Mouse (Mus musculus) cerebellum, adult 18-20 months (tissue): ENCODE measurements at regions not wholly inside any gene's neighbourhood (a gene's known extent, or its start where the extent isn't known, plus 50 kb on each side); places are given as distances from the start of the nearest gene placed in this dataset.
"Not testable (repeated sequence)": the region's sequence is repeated elsewhere in the genome, so short reads cannot be mapped to it uniquely, and the experiment has no call there.

ENCODE experiments used
- DNase-seq, 2 experiments: peaks; one replicate each; pipeline ENCODE4 v3.0.0; 2021

DNA sequence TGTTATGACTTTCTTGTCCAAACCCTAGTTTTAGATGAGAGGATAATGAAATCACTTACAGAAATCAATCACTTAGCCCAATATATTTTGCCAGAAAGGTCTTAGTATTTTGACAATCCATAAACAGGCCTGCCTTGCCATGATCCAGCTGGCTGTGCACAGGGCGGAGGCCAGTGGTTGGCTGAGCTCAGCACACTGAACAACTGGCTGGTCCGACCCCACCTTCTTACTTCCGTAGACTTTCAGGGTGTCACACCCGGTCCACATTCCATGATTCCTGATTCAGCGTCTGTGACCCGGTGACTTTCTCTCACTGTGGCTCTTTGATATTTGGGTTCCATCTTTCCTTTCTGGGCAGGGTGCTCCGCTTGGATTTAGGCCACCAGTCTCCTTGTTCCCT lies 133.8 kb downstream of the Phlda1 start:
- DNase-seq = no peak

DNA sequence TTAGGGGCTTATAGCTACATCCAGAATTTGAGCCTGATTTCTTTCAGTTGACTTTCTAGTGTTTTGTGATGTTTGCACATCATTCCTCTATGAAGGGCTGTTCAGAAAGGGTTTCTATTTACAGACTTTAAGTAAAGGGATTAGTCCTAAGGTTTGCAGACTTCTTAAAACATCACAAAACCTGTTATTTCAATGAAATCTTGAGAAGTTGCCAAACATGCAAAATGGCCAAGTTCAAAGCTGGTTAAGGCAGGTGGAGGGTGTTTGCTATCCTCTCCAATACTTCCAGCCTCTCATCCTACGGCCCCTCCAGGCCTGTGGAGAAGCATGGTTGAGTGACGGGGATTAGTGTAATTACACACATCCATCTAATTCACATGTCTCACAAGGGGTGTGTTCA lies 136.6 kb downstream of the Phlda1 start:
- no peak for DNase-seq

DNA sequence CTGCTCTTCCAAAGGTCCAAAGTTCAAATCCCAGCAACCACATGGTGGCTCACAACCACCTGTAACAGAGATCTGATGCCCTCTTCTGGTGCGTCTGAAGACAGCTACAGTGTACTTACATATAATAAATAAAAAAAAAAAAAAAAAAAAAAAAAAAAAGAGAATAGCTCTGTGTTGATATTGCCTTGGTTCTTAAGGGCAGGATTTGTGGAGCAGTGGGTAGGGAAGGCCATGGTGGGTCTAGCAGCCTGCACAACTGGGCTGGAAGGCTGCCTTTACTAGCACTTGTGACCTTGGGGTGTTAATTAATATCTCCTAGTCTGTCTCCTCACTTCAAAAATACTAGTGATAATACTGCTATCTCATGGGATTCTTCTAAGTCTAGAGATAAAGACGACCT lies 147.7 kb downstream of the Phlda1 start:
- DNase-seq = not testable (repeated sequence)

DNA sequence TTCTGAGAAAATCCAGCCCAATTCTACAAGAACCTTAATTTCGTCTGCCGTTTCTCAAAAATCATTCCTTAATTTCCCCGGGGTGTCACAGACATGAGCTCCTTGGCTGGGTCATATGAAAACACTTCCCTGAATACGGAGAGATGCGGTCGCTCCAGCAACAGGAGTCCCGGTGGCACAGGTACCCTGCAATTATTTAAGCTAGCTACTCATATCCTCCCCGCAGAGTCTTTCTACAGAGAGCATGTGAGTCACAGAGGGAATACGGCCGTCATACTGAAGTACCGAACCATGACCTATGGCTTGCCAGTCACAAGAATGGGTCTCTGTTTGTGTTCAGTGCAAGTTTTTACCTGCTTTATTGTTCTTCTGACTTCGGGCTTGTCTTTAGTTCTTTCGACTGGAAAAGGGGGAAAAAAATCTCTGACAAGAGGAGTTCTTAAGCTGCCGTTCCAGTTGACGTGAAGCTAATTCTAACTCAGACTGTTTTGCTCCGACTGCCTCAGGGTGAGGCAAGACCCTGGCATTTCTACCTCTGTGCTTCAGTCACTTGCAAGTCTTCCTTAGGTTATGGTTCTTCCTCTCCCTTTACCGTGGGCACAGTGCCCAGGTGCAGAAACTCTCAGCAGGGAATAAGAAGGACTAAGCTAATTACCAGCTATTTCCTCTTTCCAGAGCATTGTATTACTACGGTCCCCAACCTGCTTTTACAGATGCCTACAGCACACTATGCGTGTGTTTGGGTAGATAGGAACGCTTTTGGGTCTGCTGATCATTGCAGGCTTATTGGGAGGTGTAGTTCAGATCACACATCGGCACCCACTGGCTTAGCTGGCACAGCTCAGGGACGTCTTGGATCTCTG lies 148.5 kb downstream of the Phlda1 start:
- no peak for DNase-seq

DNA sequence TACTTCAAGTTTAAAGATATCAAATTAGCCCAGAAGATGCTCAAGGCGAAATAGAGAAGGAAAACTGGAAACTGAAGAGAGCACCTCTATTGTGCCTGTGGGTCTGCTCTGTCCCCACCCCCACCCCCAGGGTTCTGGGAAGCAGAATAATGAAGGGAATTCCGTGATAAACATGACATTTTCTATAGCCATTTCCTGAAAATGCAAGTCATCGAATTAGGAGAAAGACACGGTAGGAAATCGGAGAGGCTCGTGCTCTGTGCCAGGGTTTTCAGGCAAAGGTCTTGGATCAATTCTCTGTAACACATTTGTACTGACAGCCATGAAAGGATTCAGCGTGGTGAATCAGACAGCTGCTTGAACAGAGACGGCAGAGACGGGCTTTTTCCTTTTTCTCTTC lies 152.7 kb downstream of the Phlda1 start:
- DNase-seq = no peak

DNA sequence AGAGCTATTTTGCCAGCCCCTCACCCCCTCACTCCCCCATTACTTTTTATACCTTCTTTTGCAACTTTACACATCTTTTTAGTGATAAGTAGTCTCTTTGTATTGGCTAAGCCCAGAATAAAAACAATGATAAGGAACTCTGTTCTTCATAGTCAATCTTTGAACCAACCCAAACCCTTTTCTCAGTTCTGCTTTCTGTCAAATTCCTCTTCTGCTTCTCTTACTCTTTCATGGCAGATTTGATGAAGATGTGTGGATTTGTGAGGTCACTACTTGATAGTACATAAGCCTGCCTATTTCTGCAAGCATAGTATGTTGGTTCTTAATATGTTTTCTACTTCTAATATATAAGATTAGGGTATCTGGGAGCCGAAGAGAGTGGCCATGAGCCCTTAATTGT lies 156.6 kb downstream of the Phlda1 start:
- DNase-seq = no peak

DNA sequence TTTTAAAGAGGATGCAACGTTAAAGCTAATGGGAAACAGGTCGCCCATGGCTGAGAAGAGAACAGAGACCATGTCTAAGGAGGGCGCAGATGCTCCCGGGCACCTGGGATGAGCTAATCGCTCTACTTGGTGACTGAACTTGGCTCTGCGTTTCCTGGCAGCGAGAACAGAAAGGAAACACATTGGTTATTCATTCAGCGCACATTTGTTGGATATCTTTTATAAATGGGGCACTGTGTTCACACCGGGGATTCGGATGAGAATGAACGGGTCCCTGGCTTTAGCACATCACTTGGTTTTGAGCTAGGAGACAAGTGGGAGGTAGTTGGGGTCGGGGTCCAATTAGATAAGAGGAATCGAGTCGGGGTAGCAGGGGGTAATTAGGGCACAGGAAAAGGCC lies 159.7 kb downstream of the Phlda1 start:
- no peak for DNase-seq

DNA sequence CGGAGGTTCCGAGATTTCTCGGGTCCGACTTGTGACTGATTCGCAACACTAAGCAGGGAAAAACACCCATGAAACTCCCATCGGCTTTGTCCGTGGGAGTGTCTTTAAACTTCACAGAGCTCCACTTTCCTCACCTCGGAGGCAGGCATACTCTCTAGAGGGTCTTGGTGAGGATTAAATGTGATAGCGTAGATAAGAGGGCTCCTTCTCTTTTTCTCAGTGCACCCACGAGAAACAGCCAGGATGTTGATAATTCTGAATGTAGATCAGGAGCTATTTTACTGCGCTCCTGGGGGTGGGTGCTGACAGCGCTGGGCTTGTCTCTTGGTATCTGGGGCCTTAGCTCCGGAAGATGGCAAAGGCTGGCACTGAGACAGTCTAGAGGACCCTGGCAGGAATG lies 160.9 kb downstream of the Phlda1 start:
- DNase-seq = no peak

DNA sequence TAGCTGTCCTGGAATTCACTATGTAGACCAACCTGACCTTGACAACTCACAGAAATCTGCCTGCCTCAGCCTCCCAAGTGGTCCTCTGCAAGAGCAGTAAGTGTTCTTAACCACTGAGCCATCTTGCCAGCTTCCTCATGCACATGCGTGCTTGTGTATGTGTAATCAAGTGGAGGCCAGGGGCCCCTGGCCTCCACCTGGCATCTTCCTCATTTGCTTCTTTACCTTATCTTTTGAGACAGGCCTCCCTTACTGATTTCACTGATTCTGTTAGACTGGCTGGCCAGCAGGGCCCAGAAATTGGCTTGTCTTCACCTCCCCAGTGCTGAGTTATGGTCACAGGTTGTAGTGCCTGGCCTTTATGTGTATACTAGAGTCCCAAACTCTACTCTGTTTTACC lies 162.6 kb downstream of the Phlda1 start:
- no peak for DNase-seq

DNA sequence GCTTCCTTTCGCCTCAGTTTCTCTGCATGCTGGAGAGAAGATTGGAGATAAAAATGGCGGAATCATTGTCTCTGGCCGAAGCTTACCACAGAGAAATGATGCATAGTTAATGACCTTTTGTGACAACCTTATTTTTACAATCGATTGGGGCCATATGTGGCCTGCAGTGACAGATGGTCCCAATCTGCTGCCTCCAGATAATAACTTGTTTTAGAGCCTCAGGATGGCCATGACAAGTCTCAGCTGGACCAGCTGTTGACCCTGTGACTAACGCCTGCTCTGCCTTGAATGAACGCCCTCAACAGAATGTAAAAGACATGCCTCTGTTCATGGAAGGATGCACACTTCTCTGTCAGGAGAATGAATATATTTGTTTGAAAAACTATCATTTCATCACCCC lies 163.6 kb downstream of the Phlda1 start:
- DNase-seq = no peak

DNA sequence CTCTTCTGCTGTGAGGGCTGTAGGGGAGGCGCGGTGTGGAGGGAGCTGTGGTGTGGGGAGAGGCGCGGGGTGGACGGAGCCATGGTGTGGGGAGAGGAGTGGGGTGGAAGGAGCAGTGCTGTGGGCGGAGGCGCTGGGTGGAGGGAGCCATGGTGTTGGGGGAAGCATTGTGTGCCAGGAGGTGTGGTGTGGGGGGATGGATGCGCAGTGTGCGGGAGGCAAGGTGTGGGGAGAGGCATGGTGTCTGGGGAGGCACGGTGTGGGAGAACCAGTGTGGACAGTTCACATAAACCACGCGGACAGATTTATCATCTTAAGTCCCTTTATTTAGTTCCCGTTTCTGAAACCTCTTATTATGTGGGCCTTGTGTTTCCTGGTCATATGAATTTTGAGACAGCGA lies 164.6 kb downstream of the Phlda1 start:
- DNase-seq = no peak

DNA sequence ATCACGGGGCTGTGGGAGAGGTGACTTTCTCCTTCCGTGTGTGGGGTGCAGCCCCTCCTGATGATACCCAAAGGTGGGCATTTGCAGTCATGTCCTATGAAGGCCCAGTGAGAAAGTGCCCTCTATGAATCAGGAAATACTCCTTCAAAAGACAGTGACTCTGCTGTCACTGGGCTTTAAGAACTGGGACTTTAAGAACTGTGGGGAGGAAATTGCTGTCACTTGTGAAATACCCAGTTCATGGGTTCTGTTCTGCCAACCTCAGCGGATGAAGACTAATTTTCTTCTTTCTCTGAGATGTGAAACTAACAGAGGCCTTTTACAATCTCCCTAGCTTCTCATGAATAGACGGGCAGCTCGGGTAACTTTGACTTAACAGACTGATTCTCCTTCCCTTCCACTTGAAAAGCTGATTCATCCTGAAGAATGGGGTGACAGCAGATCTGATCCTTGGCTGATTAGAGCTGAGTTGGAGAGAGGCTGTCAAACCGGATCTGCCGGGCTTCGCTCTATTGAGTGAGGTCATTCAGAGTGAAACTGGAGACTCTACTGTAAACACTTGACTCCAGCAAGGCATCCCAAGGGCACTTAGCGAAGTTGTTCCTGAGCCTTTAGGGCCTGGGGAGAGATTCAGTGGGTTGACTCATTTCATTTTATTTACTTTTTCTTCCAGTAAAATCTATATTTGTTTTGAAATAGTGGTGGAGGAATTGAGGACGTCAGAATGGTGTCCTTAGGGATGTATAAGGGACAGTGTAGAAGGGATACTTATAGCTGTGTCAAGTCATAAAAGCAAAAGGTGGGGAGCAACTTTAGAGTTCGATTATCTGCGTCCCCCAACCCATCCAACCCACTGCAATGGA lies 166.6 kb downstream of the Phlda1 start:
- no peak for DNase-seq

DNA sequence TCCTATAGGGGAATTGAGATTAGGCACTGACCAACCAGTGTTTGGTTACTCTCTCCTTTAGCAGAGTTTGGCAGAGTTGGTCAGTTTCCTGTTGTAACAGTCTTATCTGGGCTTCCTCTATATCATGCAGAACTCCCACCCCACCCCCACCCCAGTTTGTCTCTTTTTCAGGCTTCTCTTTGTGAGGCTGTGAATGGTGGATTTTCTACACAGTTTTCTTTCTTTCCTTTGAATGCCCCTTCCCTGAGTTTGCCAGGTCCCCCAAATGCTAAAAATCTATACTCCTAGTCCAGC lies 167.2 kb downstream of the Phlda1 start:
- DNase-seq = no peak

DNA sequence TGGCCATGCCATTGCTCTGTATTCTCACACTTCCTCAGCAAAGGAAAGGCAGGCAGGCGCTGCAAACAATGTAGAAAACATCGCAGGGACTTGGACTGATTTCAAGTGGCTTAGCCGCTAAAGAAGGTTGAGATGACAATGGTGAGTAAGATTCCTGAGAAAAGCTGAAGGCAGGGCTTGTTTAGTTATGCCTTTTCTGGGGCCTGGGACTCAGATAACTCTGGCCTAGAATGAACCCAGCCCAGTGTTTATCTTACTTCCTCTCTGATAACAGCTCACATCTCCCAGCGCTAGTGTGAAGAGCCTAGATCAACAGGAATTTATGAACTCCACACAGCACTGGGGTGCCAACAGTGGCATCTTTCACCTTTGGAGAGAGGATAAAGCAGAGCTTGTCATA lies 170.2 kb downstream of the Phlda1 start:
- DNase-seq = no peak

DNA sequence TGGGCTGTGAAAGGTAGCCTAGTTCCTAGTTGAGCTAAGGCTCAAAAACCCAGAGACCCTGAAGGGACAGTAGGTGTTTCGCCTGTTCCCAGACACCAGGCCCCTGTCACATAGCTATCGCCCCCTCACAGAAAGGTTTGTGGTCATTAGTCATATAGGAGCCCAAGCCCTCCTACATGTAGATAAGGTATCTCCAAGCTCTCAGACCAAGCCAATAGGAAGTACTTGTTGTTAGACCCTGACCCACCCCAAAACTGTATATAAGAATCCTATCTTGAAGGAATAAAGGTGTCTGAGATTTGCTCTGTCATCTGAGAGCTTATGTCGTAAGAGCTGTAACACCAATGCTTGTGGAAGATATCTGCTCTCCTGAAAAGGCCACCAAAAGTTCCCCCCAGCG lies 174.8 kb downstream of the Phlda1 start:
- DNase-seq = no peak

DNA sequence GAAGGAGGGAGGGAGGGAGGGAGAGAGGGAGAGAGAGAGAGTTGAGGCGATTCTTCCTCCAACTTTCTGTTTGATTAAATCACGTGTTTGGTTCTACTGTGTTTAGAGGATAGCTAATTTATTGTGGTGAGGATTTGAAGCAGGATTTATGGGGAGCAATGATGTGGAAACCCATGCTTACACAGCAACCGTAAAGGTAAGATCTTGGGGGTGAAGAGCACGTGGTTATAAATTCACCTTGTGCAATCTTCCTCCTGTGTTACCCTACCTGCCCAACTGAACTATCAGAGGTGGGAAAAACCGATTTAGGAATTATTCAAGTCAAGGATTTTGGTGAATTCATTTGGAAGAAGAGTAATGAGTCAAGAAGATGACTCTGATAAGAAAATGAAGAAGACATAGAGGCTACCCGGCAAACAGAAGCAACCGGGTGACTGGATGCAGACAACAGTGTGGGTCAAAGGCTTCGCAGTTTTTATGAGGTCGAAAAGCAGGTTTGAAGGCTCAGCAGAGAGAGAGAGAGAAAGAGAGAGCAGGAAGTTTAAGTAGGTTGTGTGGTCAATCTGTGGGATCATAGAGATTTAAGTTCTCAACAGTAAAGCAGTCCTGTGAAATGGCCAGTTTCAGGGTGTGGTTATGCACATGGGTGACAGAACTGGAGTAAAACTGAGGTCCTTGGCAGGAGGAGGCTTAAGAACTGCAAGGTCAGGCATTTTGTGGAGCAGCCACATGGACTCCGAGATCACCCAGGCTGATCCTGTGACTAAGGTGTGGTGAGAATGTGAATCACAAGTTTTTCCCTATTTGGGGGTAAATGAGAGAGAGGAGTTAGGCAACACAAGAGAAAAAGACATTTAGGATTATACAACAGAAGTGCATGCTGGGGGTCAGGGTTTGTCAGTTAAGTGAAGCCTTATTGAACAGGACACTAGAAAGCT lies 178.6 kb downstream of the Phlda1 start:
- no peak for DNase-seq

DNA sequence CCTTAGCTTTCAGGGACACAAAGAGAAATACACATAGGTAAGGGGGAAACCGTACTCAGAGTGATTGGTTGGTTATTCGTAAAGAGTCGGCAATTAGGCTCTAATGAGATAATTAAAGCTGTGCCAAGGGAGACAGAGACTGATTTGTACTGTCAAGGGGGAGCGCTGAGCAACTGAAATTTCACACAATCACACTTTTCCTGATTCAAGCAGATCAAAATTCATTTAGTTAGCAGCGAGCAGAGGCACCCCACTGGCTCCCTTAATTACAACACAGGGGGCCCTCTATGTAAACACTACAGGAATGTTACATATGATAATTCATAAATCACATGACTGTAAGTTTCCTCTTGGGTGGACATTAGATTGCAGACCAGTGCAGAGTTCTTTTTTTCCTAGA lies 180.5 kb downstream of the Phlda1 start:
- DNase-seq = no peak

DNA sequence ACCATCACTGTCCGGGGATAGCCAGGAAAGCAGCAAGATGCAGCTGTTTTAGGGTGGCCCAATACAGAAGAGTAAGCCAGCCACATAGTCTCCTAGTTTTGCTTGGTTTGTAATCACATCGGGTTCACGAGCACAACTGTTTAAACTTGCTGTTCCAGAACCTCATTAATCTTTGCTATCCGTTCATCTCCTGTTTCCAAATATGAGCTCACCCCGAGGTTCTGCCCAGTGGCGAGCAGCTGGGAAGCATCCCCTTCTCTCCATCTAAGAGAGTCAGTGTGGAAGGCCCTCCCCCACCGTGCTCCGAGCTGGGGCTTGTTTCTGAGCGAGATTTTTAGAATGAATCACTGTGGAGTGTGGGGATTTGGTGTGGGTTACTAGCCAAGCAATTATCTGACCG lies 183.5 kb downstream of the Phlda1 start:
- no peak for DNase-seq

DNA sequence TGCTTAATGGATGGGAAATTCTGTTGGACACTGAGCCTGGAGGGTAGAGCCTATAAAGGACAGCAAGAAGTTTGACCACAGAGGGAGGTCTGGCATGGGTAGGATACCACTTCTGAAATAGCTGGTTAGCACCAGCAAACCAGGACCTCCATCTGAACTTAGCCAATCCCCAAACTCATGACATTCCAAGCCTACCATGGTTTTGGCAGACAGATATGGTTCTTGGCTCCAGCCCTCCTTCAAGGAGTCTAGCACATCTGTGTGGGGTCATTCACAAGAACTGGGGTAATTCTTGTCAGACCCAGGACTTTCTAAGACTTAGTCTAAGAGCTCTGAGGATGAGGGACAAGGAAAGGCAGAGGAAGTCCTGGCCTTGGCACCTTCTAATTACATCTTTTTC lies 187.7 kb downstream of the Phlda1 start:
- no peak for DNase-seq

DNA sequence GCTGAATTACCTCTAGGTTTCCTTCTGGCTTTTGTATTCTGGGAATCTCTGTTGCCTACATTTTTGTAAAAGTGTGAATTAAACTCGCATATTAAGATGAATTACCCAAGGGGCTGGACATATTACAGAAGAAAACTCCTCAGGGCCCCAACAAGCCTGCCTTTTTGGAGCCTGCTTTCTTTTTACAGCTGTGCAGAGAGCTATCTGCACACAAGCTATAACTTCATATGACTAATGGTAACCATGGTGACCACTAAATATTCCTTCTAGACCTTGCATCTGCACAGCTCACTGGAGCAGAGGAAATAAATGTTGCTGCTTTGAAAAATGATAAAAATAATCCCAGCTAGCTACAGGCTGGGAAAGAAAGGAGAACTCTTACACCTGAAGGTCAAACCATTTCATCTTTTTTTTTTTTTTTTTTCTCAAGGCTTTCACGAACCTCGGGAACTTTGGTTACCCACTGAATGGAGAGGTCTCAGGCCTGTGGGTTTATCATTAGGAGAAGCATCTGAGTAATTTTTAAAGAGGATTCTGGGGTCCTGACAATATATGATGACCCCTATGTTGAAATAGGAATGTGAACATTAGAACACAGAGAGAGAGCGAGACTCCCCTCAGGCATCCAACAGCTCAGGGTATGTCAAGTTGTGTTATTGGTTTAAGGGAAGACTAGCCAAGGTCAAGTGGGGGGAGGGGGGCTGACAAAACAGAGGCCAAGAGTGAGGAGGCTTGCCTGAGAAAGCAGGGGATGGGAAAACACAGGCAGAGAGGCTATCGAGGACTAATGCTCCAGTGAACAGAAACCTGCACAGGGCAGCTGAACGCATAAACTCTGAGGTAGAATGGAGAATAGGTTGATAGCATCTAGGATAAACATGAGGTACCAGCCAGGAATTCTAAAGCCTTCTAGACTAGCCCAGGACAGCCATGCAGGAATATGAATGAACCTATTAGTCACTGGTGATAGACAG lies 188.4 kb downstream of the Phlda1 start:
- DNase-seq = no peak

DNA sequence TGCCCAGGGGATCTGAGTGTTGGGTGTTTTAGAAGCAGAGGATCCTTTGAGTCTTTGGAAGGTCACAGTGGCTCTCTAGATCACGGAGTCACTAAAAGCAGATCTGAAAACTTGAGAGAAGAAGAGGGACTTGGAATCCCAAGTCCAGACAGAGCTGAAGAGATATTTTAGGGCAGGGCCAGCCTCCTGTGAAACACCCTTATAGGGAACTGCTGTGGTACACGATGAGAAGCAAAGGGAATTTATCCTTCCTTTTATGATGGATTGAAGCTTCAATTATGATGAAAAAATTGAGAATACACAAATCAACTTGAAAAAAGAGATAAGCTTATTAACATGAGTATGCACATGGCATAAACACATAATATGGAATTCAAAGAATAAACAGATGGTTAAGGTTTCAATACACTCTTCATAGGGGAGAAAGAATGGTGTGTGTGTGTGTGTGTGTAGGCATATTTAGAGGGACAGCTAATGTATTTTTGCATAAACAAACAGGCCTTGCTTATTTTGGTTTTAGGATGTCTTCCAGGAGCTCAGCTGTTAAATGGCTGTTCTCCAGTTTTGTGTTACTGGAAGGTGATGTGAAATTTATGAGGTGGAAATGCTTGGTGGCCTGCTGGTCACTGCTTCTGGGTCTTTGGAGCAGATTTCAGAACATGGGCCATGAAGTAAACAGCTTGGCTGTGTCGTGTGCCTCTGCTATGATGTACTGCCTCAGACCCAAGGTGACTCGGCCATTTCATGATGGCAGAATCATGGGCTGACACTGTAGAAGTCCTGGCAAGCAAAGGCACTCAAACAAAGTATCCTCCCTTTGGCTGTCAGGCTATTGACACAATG lies 190.1 kb downstream of the Phlda1 start:
- no peak for DNase-seq
